ENCODE assay signal across 14 mouse cellular contexts in genomic region chr3:126696620-126697019, GRCm38 (mm10).
DNase-seq lines count a peak whose midpoint lies in the region; ATAC-seq and TF ChIP-seq lines count a peak whose summit lies in the region.
"Had no signal": no experiment of that assay in that cellular context is flagged by ENCODE, and none has a peak within 500 bp of the region (broad histone marks: within the 10 kb centered on the region; RNA-seq: fewer than 3 reads in every experiment).

No protein-coding gene starts in this region.

- no peak overlapping the region for H3K4me2 ChIP-seq in midbrain, embryonic 11.5 days
- H3K4me2 ChIP-seq in midbrain, embryonic 16.5 days (ENCODE audit: low read length): no peak overlapping the region
- no peak overlapping the region for H3K4me2 ChIP-seq in stomach, embryonic 14.5 days (replicated peaks; ENCODE audit: low read depth, low read length)
- H3K4me2 ChIP-seq in lung, postnatal 0 days (replicated peaks; ENCODE audit: low read depth, low read length): no peak overlapping the region
- H3K4me2 ChIP-seq: forebrain, embryonic 15.5 days; limb, embryonic 15.5 days had no signal

- ATAC-seq in midbrain, embryonic 11.5 days (ENCODE audit: low FRiP score): no peak; the same call in 1 of the 2 replicates
- ATAC-seq in midbrain, embryonic 16.5 days: no peak
- peak; percentile 56 for ATAC-seq in megakaryocyte, adult 5-6 weeks (ENCODE audit: poor library complexity, severe bottlenecking)
- 0 out of 2 replicates have a peak, but pooled peaks have one; percentile 31 for ATAC-seq in stomach, embryonic 14.5 days (ENCODE audit: insufficient number of reproducible peaks, insufficient read depth, low FRiP score, low read depth)
- ATAC-seq in lung, postnatal 0 days: no peak
- ATAC-seq: forebrain, embryonic 15.5 days had no signal

- H3K4me1 ChIP-seq in midbrain, embryonic 11.5 days (ENCODE audit: control insufficient read depth, insufficient read depth, low read length): 0 out of 2 replicates have a peak, but pooled peaks cover 3% of the 10 kb centered on the region
- H3K4me1 ChIP-seq in midbrain, embryonic 16.5 days (ENCODE audit: control insufficient read depth, insufficient read depth, low read length): peaks cover 6% of the 10 kb centered on the region
- peaks cover 8% of the 10 kb centered on the region for H3K4me1 ChIP-seq in stomach, embryonic 14.5 days (ENCODE audit: control insufficient read depth, insufficient read depth, low read length)
- peaks cover 12% of the 10 kb centered on the region; the same call in 1 of the 2 replicates for H3K4me1 ChIP-seq in lung, postnatal 0 days (ENCODE audit: insufficient read depth, low read depth, low read length)

- no peak overlapping the region for H3K4me3 ChIP-seq in midbrain, embryonic 11.5 days (ENCODE audit: low read depth, low read length)
- H3K4me3 ChIP-seq in midbrain, embryonic 16.5 days (ENCODE audit: low read depth, low read length): no peak overlapping the region
- no peak overlapping the region for H3K4me3 ChIP-seq in stomach, embryonic 14.5 days (ENCODE audit: low read depth, low read length)
- H3K4me3 ChIP-seq in lung, postnatal 0 days (ENCODE audit: low read depth, low read length): no peak overlapping the region
- H3K4me3 ChIP-seq: forebrain, embryonic 15.5 days; limb, embryonic 15.5 days had no signal

- H3K27ac ChIP-seq in midbrain, embryonic 11.5 days (ENCODE audit: low read depth, low read length): no peak overlapping the region
- H3K27ac ChIP-seq in midbrain, embryonic 16.5 days (ENCODE audit: low read length): no peak overlapping the region
- H3K27ac ChIP-seq in stomach, embryonic 14.5 days (ENCODE audit: low read length): no peak overlapping the region
- no peak overlapping the region for H3K27ac ChIP-seq in lung, postnatal 0 days (ENCODE audit: low read length)
- H3K27ac ChIP-seq: forebrain, embryonic 15.5 days; limb, embryonic 15.5 days had no signal

- H3K36me3 ChIP-seq in midbrain, embryonic 11.5 days (ENCODE audit: control insufficient read depth, insufficient read depth, low read length): no peaks in the 10 kb centered on the region
- H3K36me3 ChIP-seq in midbrain, embryonic 16.5 days (ENCODE audit: control insufficient read depth, insufficient read depth, low read length): no peaks in the 10 kb centered on the region
- H3K36me3 ChIP-seq in stomach, embryonic 14.5 days (ENCODE audit: control insufficient read depth, insufficient read depth, low read length): no peaks in the 10 kb centered on the region
- no peaks in the 10 kb centered on the region for H3K36me3 ChIP-seq in lung, postnatal 0 days (ENCODE audit: insufficient read depth, low read length)
- H3K36me3 ChIP-seq: forebrain, embryonic 15.5 days; limb, embryonic 15.5 days had no signal

- no peaks in the 10 kb centered on the region for H3K27me3 ChIP-seq in midbrain, embryonic 11.5 days (ENCODE audit: control insufficient read depth, insufficient read depth, low read length)
- H3K27me3 ChIP-seq in midbrain, embryonic 16.5 days (ENCODE audit: control insufficient read depth, insufficient read depth, low read depth, low read length): no peaks in the 10 kb centered on the region
- H3K27me3 ChIP-seq in stomach, embryonic 14.5 days (ENCODE audit: control insufficient read depth, insufficient read depth, low read length): no peaks in the 10 kb centered on the region
- H3K27me3 ChIP-seq in lung, postnatal 0 days (replicated peaks; ENCODE audit: insufficient read depth, low read length): no peaks in the 10 kb centered on the region
- H3K27me3 ChIP-seq: forebrain, embryonic 15.5 days; limb, embryonic 15.5 days had no signal

- 88% methylated on average over 6 of the region's 6 CpGs for WGBS in midbrain, embryonic 11.5 days
- WGBS in midbrain, embryonic 16.5 days: 84% methylated on average over 6 of the region's 6 CpGs
- WGBS in stomach, embryonic 14.5 days: 82% methylated on average over 6 of the region's 6 CpGs
- 90% methylated on average over 6 of the region's 6 CpGs for WGBS in lung, postnatal 0 days

- no peak for TF ChIP-seq CTCF in lung, postnatal 0 days (IDR thresholded peaks at IDR 0.05)

- no peak for TF ChIP-seq EP300 in lung, postnatal 0 days (IDR thresholded peaks at IDR 0.05)

- H3K9me3 ChIP-seq in midbrain, embryonic 11.5 days (ENCODE audit: control insufficient read depth, low read length): no peaks in the 10 kb centered on the region
- H3K9me3 ChIP-seq in midbrain, embryonic 16.5 days (replicated peaks; ENCODE audit: control insufficient read depth, low read length, poor library complexity, severe bottlenecking): no peaks in the 10 kb centered on the region
- H3K9me3 ChIP-seq in stomach, embryonic 14.5 days (ENCODE audit: control insufficient read depth, low read depth, low read length): no peaks in the 10 kb centered on the region
- H3K9me3 ChIP-seq in lung, postnatal 0 days (ENCODE audit: low read length): no peaks in the 10 kb centered on the region
- H3K9me3 ChIP-seq: forebrain, embryonic 15.5 days; limb, embryonic 15.5 days had no signal

- peak; percentile 80 for DNase-seq in midbrain, embryonic 11.5 days (ENCODE audit: low spot score, missing footprints)
- DNase-seq in adrenal gland, adult 2 months: no peak
- DNase-seq in layer of hippocampus, postnatal 14 days (ENCODE audit: low spot score in 2 of 2): no peak
- DNase-seq in lung, postnatal 0 days (ENCODE audit: low spot score): no peak
- no peak for DNase-seq in urinary bladder, postnatal 10 days (ENCODE audit: low spot score)
- DNase-seq: adrenal gland, postnatal 14 days; kidney, adult 18-20 months; lung, postnatal 14 days; midbrain, embryonic 14.5 days had no signal

- H3K9ac ChIP-seq in midbrain, embryonic 11.5 days (ENCODE audit: low read length): no peak overlapping the region
- no peak overlapping the region for H3K9ac ChIP-seq in midbrain, embryonic 16.5 days (ENCODE audit: low read depth, low read length)
- H3K9ac ChIP-seq in stomach, embryonic 14.5 days (replicated peaks; ENCODE audit: low read depth, low read length): no peak overlapping the region
- no peak overlapping the region for H3K9ac ChIP-seq in lung, postnatal 0 days (replicated peaks; ENCODE audit: low read depth)
- H3K9ac ChIP-seq: forebrain, embryonic 15.5 days; limb, embryonic 15.5 days had no signal

Comparison
In these comparisons a context has a peak if more than half of its experiments do, and no peak if none do; other contexts are left out.
1. ATAC-seq: peak in megakaryocyte, adult 5-6 weeks (single experiment) and stomach, embryonic 14.5 days (single experiment); none in midbrain, embryonic 11.5 days (single experiment), midbrain, embryonic 16.5 days (single experiment) and lung, postnatal 0 days (single experiment).